Mouse (Mus musculus): ENCODE results near the gene Fam168a.
"Not testable (repeated sequence)": the region's sequence is repeated elsewhere in the genome, so short reads cannot be mapped to it uniquely, and the experiment has no call there.

The Fam168a gene

GRCm38 (mm10) chr7:100699771-100700770, 6.4 kb upstream of the Fam168a start:
- in situ Hi-C loops (cut with MboI, MseI): loop anchor here in 1 of 2 experiments (10.0 kb wide), 1 partner anchor 1485 kb away; no protein-coding TSS in a partner anchor

GRCm38 (mm10) chr7:100706883-100707480, 547 bp downstream of the Fam168a start:
- in situ Hi-C loops (cut with MboI, MseI): loop anchor here in 1 of 2 experiments (10.0 kb wide), 1 partner anchor 1478 kb away; no protein-coding TSS in a partner anchor

- in situ Hi-C loops (cut with MboI, MseI): no loop called here
Observed at GRCm38 (mm10) chr7:100718741-100719140, 12.3 kb downstream of the Fam168a start.

- in situ Hi-C loops (cut with MboI, MseI): no loop called here
Observed at GRCm38 (mm10) chr7:100722268-100722667, 15.8 kb downstream of the Fam168a start.

- in situ Hi-C loops (cut with MboI, MseI): no loop called here
Observed at GRCm38 (mm10) chr7:100723453-100724294, 17.2 kb downstream of the Fam168a start.

GRCm38 (mm10) chr7:100727538-100728085, 21.2 kb downstream of the Fam168a start:
- in situ Hi-C loops (cut with MboI, MseI): no loop called here

- in situ Hi-C loops (cut with MboI, MseI): no loop called here
Observed at GRCm38 (mm10) chr7:100729778-100730177, 23.3 kb downstream of the Fam168a start.

- in situ Hi-C loops (cut with MboI, MseI): no loop called here
Observed at GRCm38 (mm10) chr7:100732341-100733050, 26.1 kb downstream of the Fam168a start.

GRCm38 (mm10) chr7:100733051-100733813, 26.8 kb downstream of the Fam168a start:
- in situ Hi-C loops (cut with MboI, MseI): no loop called here

GRCm38 (mm10) chr7:100734201-100734600, 27.8 kb downstream of the Fam168a start:
- in situ Hi-C loops (cut with MboI, MseI): no loop called here

- in situ Hi-C loops (cut with MboI, MseI): not testable (repeated sequence)
Observed at GRCm38 (mm10) chr7:100734905-100735304, 28.5 kb downstream of the Fam168a start.

GRCm38 (mm10) chr7:100736131-100736530, 29.7 kb downstream of the Fam168a start:
- in situ Hi-C loops (cut with MboI, MseI): no loop called here

- in situ Hi-C loops (cut with MboI, MseI): no loop called here
Observed at GRCm38 (mm10) chr7:100744372-100744771, 37.9 kb downstream of the Fam168a start.

GRCm38 (mm10) chr7:100750101-100750500, 43.7 kb downstream of the Fam168a start:
- in situ Hi-C loops (cut with MboI, MseI): no loop called here

GRCm38 (mm10) chr7:100758718-100759117, 52.3 kb downstream of the Fam168a start:
- in situ Hi-C loops (cut with MboI, MseI): no loop called here

- in situ Hi-C loops (cut with MboI, MseI): no loop called here
Observed at GRCm38 (mm10) chr7:100762726-100763125, 56.3 kb downstream of the Fam168a start.

GRCm38 (mm10) chr7:100767568-100767967, 61.1 kb downstream of the Fam168a start:
- in situ Hi-C loops (cut with MboI, MseI): no loop called here

- in situ Hi-C loops (cut with MboI, MseI): no loop called here
Observed at GRCm38 (mm10) chr7:100768009-100768408, 61.6 kb downstream of the Fam168a start.

GRCm38 (mm10) chr7:100769534-100770083, 63.2 kb downstream of the Fam168a start:
- in situ Hi-C loops (cut with MboI, MseI): no loop called here
